Mouse (Mus musculus) activated CD4-positive, CD25-positive, alpha-beta regulatory T cell, adult 4 months (primary cell): ENCODE results near the gene Mri1. TPM values are rescaled to one million over a fixed set of nuclear protein-coding genes. Genes with fewer than 3 reads are reported as not detected.
A peak's percentile ranks its signal among the peaks of the same experiment; 100 is the strongest.

Experiments used
- ATAC-seq: one replicate; pipeline ENCODE4 v1.8.0; 2017
- polyA plus RNA-seq, 2 experiments: library from polyadenylated mRNA; unstranded; fragments of 100-300 nt; shearing (Covaris generic); gene quantifications; one replicate each; pipeline ENCODE4 v1.2.1; 2017

The Mri1 gene
- polyA plus RNA-seq, 2 experiments from 2014 or later: 38.1 to 39.4 TPM

GRCm38 (mm10) chr8:84236410-84236997 lies 20.6 kb downstream of the Mri1 start:
- ATAC-seq: no peak

- ATAC-seq: no peak
Observed at GRCm38 (mm10) chr8:84235746-84236409, 21.2 kb downstream of the Mri1 start.

GRCm38 (mm10) chr8:84233055-84233454 lies 24.1 kb downstream of the Mri1 start:
- ATAC-seq: no peak

- ATAC-seq: no peak
Observed at GRCm38 (mm10) chr8:84230735-84231134, 26.4 kb downstream of the Mri1 start.

- no peak for ATAC-seq
Observed at GRCm38 (mm10) chr8:84223322-84224029, 33.6 kb downstream of the Mri1 start.

- ATAC-seq: no peak
Observed at GRCm38 (mm10) chr8:84222566-84223165, 34.5 kb downstream of the Mri1 start.

- no peak for ATAC-seq
Observed at GRCm38 (mm10) chr8:84220105-84220504, 37.0 kb downstream of the Mri1 start.

- no peak for ATAC-seq
Observed at GRCm38 (mm10) chr8:84218143-84218542, 39.0 kb downstream of the Mri1 start.

- ATAC-seq: no peak
Observed at GRCm38 (mm10) chr8:84217206-84217605, 39.9 kb downstream of the Mri1 start.

- no peak for ATAC-seq
Observed at GRCm38 (mm10) chr8:84213277-84213676, 43.8 kb downstream of the Mri1 start.

GRCm38 (mm10) chr8:84211881-84212563 lies 45.1 kb downstream of the Mri1 start:
- ATAC-seq: no peak

GRCm38 (mm10) chr8:84211202-84211601 lies 45.9 kb downstream of the Mri1 start:
- ATAC-seq: no peak

- ATAC-seq: peak; percentile 47
Observed at GRCm38 (mm10) chr8:84210167-84210791, 46.8 kb downstream of the Mri1 start.

GRCm38 (mm10) chr8:84208381-84209380 lies 48.4 kb downstream of the Mri1 start:
- no peak for ATAC-seq

GRCm38 (mm10) chr8:84207811-84208210 lies 49.3 kb downstream of the Mri1 start:
- no peak for ATAC-seq

GRCm38 (mm10) chr8:84206666-84207065 lies 50.5 kb downstream of the Mri1 start:
- no peak for ATAC-seq

- ATAC-seq: no peak
Observed at GRCm38 (mm10) chr8:84205073-84205472, 52.1 kb downstream of the Mri1 start.

- peak; percentile 9 for ATAC-seq
Observed at GRCm38 (mm10) chr8:84203975-84204772, 53.0 kb downstream of the Mri1 start.

GRCm38 (mm10) chr8:84202938-84203917 lies 53.9 kb downstream of the Mri1 start:
- ATAC-seq: peak; percentile 45
